Mouse (Mus musculus) kidney, adult 10 weeks (tissue): ENCODE data around the gene Gm12248. TPM values are rescaled to one million over a fixed set of nuclear protein-coding genes. Genes with fewer than 3 reads are reported as not detected.

ENCODE experiments used
- polyA plus RNA-seq: library from polyadenylated mRNA; stranded (reverse); fragments of 350-450 nt; fragmentation: Illumina TruSeq; extraction: RNeasy Lipid Tissue Mini Kit (QIAGEN cat#74804); gene quantifications from one replicate; pipeline ENCODE4 v1.2.3, GENCODE M21; 2014; ENCODE audit warnings: low read depth, low replicate concordance

The Gm12248 gene
- polyA plus RNA-seq = not detected

DNA sequence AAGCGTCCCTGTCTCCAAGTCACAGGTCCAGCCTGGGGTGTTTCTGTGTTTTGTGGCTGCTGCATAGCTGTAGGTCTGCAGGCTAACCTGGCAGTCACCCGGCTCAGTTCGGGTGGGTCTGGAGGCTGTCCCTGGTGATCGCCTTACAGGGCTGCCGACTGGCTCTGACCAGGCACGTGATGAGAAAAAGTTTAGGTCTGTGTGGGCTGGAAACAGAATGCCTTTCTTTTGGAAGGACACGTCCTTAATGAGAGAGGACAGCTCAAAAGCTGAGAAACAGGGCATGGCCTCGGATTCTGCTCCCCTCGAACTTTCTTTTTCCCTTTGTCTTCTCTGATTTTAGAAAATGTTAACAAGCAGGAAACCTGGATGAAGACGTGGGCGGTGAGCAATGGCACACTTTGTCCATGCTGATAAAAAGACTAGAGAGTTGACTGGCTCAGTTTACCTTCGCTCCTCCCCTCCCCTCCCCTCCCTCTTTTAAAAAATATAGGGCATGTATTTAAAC is at the start of gene Gm12248:
Gene Gm12248 (minus strand): TSS at position 114 of the 508 bp plus-strand sequence.

DNA sequence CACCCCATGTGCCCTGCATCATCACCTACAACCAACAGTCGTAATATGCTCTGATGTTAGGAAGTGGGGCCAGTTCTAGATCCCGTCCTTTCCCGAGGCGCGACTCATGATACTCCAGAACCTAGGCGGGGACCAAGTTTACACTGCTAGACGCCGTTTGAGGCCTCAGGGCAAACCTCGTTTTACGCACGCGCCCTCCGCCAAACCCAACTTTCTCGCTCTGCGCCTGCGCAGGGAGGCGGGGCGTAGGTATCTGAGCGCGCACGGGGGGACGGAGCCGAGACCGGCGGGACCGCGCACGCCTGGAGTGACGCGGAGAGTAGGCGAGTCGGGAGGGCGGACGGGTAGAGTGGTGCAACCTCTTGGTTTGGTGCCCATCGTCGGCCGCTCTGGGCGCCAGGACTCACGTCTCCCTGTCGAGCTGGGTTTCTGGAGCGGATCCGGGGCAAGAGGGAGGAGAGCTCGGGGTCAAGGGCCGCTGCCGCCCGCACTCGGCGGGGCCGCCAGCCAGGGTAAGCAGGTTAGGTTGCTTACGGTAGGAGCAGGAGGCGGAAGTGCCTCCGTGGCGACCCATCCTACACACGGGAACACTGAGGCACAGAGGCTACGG is 10.9 kb upstream of the Gm12248 start, which contains the start of gene Cnot8:
Gene Cnot8 (plus strand): TSS at position 457 of the 610 bp plus-strand sequence.

Other genes with a start within 250 kb of the Gm12248 start
- 16.2 TPM for gene Larp1, start 84.1 kb downstream of the Gm12248 start, polyA plus RNA-seq
- 24.2 TPM for gene Cnot8, start 11.0 kb upstream of the Gm12248 start, polyA plus RNA-seq
- 3.9 TPM for gene Gemin5, start 75.4 kb upstream of the Gm12248 start, polyA plus RNA-seq
- gene Mrpl22, start 78.5 kb upstream of the Gm12248 start, polyA plus RNA-seq = 70.5 TPM
- gene Igtp, start 106.4 kb upstream of the Gm12248 start, polyA plus RNA-seq = 11.9 TPM
- gene Irgm2, start 106.5 kb upstream of the Gm12248 start, polyA plus RNA-seq = 17.5 TPM
- not detected for gene 4930438A08Rik, start 181.7 kb upstream of the Gm12248 start, polyA plus RNA-seq
- gene Zfp692, start 213.9 kb upstream of the Gm12248 start, polyA plus RNA-seq = 0.61 TPM
- 65.9 TPM for gene Zfp672, start 237.2 kb upstream of the Gm12248 start, polyA plus RNA-seq
- 0.65 TPM for gene Sh3bp5l, start 237.6 kb upstream of the Gm12248 start, polyA plus RNA-seq